Mouse (Mus musculus): ENCODE results near the gene Lcn11.

Gene Lcn11

GRCm38 (mm10) chr2:25824751-25825150 is 47.9 kb downstream of the Lcn11 start:
- no peak for DNase-seq (ENCODE audit: low read depth, low spot score)

- DNase-seq (ENCODE audit: low read depth, low spot score) = no peak
Measured at GRCm38 (mm10) chr2:25828344-25828947, 51.6 kb downstream of the Lcn11 start.
